Mouse (Mus musculus): Measurements from ENCODE around the gene Zfp169. TPM values are rescaled to one million over a fixed set of nuclear protein-coding genes. Genes with fewer than 3 reads are reported as not detected.

Gene Zfp169
- polyA plus RNA-seq, 1 experiment from 2014 or later: 1.3 TPM

GRCm38 (mm10) chr13:48498676-48499075 lies 14.6 kb downstream of the Zfp169 start:
- no peaks in the 10 kb centered on the region for H3K9me3 ChIP-seq (ENCODE audit: low read length)
- H3K4me1 ChIP-seq (ENCODE audit: insufficient read depth, low read depth, low read length): no peaks in the 10 kb centered on the region
- TF ChIP-seq EP300 (IDR thresholded peaks at IDR 0.05) (no peak), CTCF (IDR thresholded peaks at IDR 0.05) (no peak)
- H3K4me3 ChIP-seq (ENCODE audit: low read depth, low read length): no peak overlapping the region
- no peak overlapping the region for H3K4me2 ChIP-seq (replicated peaks; ENCODE audit: low read depth, low read length)
- peak; percentile 53 for DNase-seq (ENCODE audit: low spot score)
- H3K36me3 ChIP-seq (ENCODE audit: insufficient read depth, low read length): peaks cover 7% of the 10 kb centered on the region; the same call in 1 of the 2 replicates
- no peaks in the 10 kb centered on the region for H3K27me3 ChIP-seq (replicated peaks; ENCODE audit: insufficient read depth, low read length)
- no peak overlapping the region for H3K27ac ChIP-seq (ENCODE audit: low read length)
- ATAC-seq: peak; percentile 49
- no peak overlapping the region for H3K9ac ChIP-seq (replicated peaks; ENCODE audit: low read depth)
- 53% methylated on average over 4 of the region's 4 CpGs for WGBS

DNA sequence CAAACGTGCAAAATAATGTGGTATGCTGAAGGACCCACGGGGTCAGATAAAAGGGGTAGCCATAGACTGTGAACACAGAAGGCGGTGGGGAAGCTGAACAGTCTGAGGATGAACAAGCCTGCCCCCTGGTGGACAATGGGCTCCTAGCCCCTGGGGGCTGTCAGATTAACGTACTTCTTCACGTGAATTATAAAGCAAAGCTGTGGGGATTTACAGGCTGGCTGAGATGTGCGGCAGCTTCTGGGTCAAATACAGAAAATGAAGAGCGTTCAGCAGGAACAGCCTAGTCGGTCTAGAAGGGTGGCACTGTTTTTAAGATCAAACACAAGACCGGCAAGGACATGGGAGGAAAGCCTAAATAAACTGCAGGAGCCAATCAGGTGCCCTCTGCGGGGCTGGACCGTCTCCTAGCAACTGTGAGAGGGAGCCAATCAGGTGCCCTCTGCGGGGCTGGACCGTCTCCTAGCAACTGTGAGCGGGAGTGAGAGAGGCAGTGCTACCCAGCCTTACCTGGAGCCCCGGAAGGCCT lies 15.5 kb downstream of the Zfp169 start:
- H3K27me3 ChIP-seq (replicated peaks; ENCODE audit: insufficient read depth, low read length): no peaks in the 10 kb centered on the region
- no peaks in the 10 kb centered on the region for H3K4me1 ChIP-seq (ENCODE audit: insufficient read depth, low read depth, low read length)
- no peaks in the 10 kb centered on the region for H3K36me3 ChIP-seq (ENCODE audit: insufficient read depth, low read length)
- H3K27ac ChIP-seq (ENCODE audit: low read length): no peak overlapping the region
- no peak overlapping the region for H3K9ac ChIP-seq (replicated peaks; ENCODE audit: low read depth)
- peak; percentile 72 for ATAC-seq
- DNase-seq (ENCODE audit: low spot score): peak; percentile 58
- TF ChIP-seq EP300 (IDR thresholded peaks at IDR 0.05): no peak
- peak; percentile 79 for TF ChIP-seq CTCF (IDR thresholded peaks at IDR 0.05)
- H3K4me2 ChIP-seq (replicated peaks; ENCODE audit: low read depth, low read length): no peak overlapping the region
- WGBS: 27% methylated on average over 15 of the region's 15 CpGs
- no peak overlapping the region for H3K4me3 ChIP-seq (ENCODE audit: low read depth, low read length)
- no peaks in the 10 kb centered on the region for H3K9me3 ChIP-seq (ENCODE audit: low read length)

GRCm38 (mm10) chr13:48493183-48493582 lies 20.1 kb downstream of the Zfp169 start:
- H3K9ac ChIP-seq (replicated peaks; ENCODE audit: low read depth): no peak overlapping the region
- H3K4me2 ChIP-seq (replicated peaks; ENCODE audit: low read depth, low read length): no peak overlapping the region
- WGBS: 42% methylated on average over 3 of the region's 5 CpGs
- no peaks in the 10 kb centered on the region for H3K4me1 ChIP-seq (ENCODE audit: insufficient read depth, low read depth, low read length)
- no peaks in the 10 kb centered on the region for H3K27me3 ChIP-seq (replicated peaks; ENCODE audit: insufficient read depth, low read length)
- no peak overlapping the region for H3K27ac ChIP-seq (ENCODE audit: low read length)
- ATAC-seq (peak; percentile 62), DNase-seq (ENCODE audit: low spot score) (peak; percentile 57)
- TF ChIP-seq CTCF (IDR thresholded peaks at IDR 0.05): no peak
- no peaks in the 10 kb centered on the region for H3K9me3 ChIP-seq (ENCODE audit: low read length)
- no peak overlapping the region for H3K4me3 ChIP-seq (ENCODE audit: low read depth, low read length)
- H3K36me3 ChIP-seq (ENCODE audit: insufficient read depth, low read length): peaks cover 18% of the 10 kb centered on the region

GRCm38 (mm10) chr13:48490396-48491182 lies 22.7 kb downstream of the Zfp169 start:
- H3K27me3 ChIP-seq (replicated peaks; ENCODE audit: insufficient read depth, low read length): no peaks in the 10 kb centered on the region
- H3K9ac ChIP-seq (replicated peaks; ENCODE audit: low read depth): no peak overlapping the region
- no peak overlapping the region for H3K4me3 ChIP-seq (ENCODE audit: low read depth, low read length)
- no peak overlapping the region for H3K27ac ChIP-seq (ENCODE audit: low read length)
- no peaks in the 10 kb centered on the region for H3K4me1 ChIP-seq (ENCODE audit: insufficient read depth, low read depth, low read length)
- peaks cover 18% of the 10 kb centered on the region for H3K36me3 ChIP-seq (ENCODE audit: insufficient read depth, low read length)
- DNase-seq (ENCODE audit: low spot score) (no peak), ATAC-seq (no peak)
- no peak overlapping the region for H3K4me2 ChIP-seq (replicated peaks; ENCODE audit: low read depth, low read length)
- H3K9me3 ChIP-seq (ENCODE audit: low read length): no peaks in the 10 kb centered on the region
- no peak for TF ChIP-seq CTCF (IDR thresholded peaks at IDR 0.05)
- no peak for TF ChIP-seq EP300 (IDR thresholded peaks at IDR 0.05)
- WGBS: 82% methylated on average over 35 of the region's 35 CpGs

DNA sequence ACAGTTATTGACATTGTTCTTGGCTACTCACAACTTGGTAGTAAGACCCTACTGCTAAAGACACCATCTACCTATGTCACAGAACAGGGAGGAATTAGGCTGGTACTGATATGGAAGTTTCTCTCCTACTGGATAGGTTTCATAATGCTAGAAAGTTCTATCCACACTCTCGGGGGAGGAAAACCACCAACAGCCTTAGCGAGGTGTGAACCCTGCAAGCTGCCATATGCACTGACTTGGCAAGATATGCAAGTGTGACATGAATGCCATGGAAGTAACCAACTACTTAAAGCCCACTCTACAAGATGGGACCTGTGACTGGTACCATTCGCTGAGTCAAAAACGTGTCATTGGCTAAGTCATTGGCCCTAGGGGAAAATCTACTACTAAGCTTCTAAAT lies 29.6 kb downstream of the Zfp169 start:
- no peak overlapping the region for H3K27ac ChIP-seq (ENCODE audit: low read length)
- 88% methylated on average over 4 of the region's 4 CpGs for WGBS
- ATAC-seq: no peak
- DNase-seq (ENCODE audit: low spot score): no peak
- no peak overlapping the region for H3K4me3 ChIP-seq (ENCODE audit: low read depth, low read length)
- no peak overlapping the region for H3K4me2 ChIP-seq (replicated peaks; ENCODE audit: low read depth, low read length)
- H3K9me3 ChIP-seq (ENCODE audit: low read length): no peaks in the 10 kb centered on the region
- no peaks in the 10 kb centered on the region for H3K4me1 ChIP-seq (ENCODE audit: insufficient read depth, low read depth, low read length)
- no peaks in the 10 kb centered on the region for H3K36me3 ChIP-seq (ENCODE audit: insufficient read depth, low read length)
- no peaks in the 10 kb centered on the region for H3K27me3 ChIP-seq (replicated peaks; ENCODE audit: insufficient read depth, low read length)
- TF ChIP-seq EP300 (IDR thresholded peaks at IDR 0.05): no peak
- TF ChIP-seq CTCF (IDR thresholded peaks at IDR 0.05): no peak
- no peak overlapping the region for H3K9ac ChIP-seq (replicated peaks; ENCODE audit: low read depth)

DNA sequence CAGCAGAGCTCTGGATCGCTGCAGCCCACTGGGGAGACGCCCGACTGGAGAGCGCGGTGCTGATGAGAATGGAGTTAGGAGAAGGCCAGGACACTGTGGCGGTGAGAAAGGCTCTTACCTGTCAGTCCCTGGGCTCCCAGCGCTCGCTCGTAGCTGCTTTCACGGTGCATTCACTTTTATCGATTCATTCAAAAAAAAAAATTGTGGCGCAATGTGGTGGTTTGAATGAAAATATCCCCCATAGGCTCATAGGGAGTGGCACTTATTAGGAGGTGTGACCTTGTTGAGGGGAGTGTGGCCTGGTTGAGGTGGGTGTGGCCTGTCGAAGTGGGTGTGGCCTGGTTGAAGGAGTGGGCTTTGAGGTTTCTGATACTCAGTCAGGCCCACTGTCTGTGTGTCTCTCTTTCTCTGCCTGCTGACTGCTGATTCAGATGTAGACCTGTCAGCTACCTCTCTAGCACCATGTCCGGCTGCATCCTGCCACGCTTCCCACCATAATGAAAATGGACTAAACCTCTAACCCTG lies 44.5 kb downstream of the Zfp169 start:
- no peak for DNase-seq (ENCODE audit: low spot score)
- no peaks in the 10 kb centered on the region for H3K27me3 ChIP-seq (replicated peaks; ENCODE audit: insufficient read depth, low read length)
- H3K27ac ChIP-seq (ENCODE audit: low read length): no peak overlapping the region
- no peaks in the 10 kb centered on the region for H3K4me1 ChIP-seq (ENCODE audit: insufficient read depth, low read depth, low read length)
- no peaks in the 10 kb centered on the region for H3K9me3 ChIP-seq (ENCODE audit: low read length)
- H3K36me3 ChIP-seq (ENCODE audit: insufficient read depth, low read length): no peaks in the 10 kb centered on the region
- WGBS: 64% methylated on average over 15 of the region's 15 CpGs
- H3K4me3 ChIP-seq (ENCODE audit: low read depth, low read length): no peak overlapping the region
- TF ChIP-seq CTCF (IDR thresholded peaks at IDR 0.05) (no peak), EP300 (IDR thresholded peaks at IDR 0.05) (no peak)
- no peak for ATAC-seq
- no peak overlapping the region for H3K9ac ChIP-seq (replicated peaks; ENCODE audit: low read depth)
- H3K4me2 ChIP-seq (replicated peaks; ENCODE audit: low read depth, low read length): no peak overlapping the region

All from lung, postnatal 0 days (tissue).